Mouse (Mus musculus) heart, adult 2 months (tissue): ENCODE data around the gene Fam193a.

ENCODE experiments used
- CTCF ChIP-seq: fragments of 200-600 bp; IDR thresholded peaks from 2 replicates; pipeline ENCODE4 v1.8.1; 2022; ENCODE audit warnings: antibody characterized with exemption, mild to moderate bottlenecking, moderate library complexity
- POLR2A ChIP-seq: fragments of 200-500 bp; IDR thresholded peaks from 2 replicates; pipeline ENCODE4 v1.6.1; 2011; ENCODE audit warnings: mild to moderate bottlenecking, low read depth, low read length, control low read depth; ENCODE audit not compliant: insufficient read depth

GRCm38 (mm10) chr5:34502411-34502810 is 132.7 kb downstream of the Fam193a start:
- TF ChIP-seq CTCF, result no peak
- TF ChIP-seq POLR2A, result no peak
